Mouse (Mus musculus) heart, adult 18-20 months (tissue): ENCODE data around the gene Smg1. TPM values are rescaled to one million over a fixed set of nuclear protein-coding genes. Genes with fewer than 3 reads are reported as not detected.

Experiments used
- DNase-seq, 2 experiments: peaks; one replicate each; pipeline ENCODE4 v3.0.0; 2021 to 2022; ENCODE audit warnings: mixed read lengths in 1 of 2
- long read RNA-seq, 2 experiments: library from polyadenylated mRNA; stranded (forward); transcript quantifications; one replicate each; pipeline ENCODE4 v2.0.0; 2021
- total RNA-seq, 2 experiments: library from RNA; stranded (reverse); gene quantifications; 2 replicates each; pipeline ENCODE4 v1.2.3; 2021

The Smg1 gene
- 10 to 100 TPM; 33.4 to 39.3 TPM for total RNA-seq
- long read RNA-seq, experiment 1, partial matches to known transcripts: 2 of 4 reads
- long read RNA-seq, experiment 1, other reads (novel, unspliced or antisense): 2 of 4 reads
- long read RNA-seq, experiment 2: 0 reads

GRCm38 (mm10) chr7:118243453-118244385 lies at the start of gene Smg1:
Gene Smg1 (minus strand): TSS chr7:118243670.
- DNase-seq: peak; percentile 99

- peak in 1 of 2 experiments; percentile 29 for DNase-seq
Observed at GRCm38 (mm10) chr7:118283186-118283585, 39.7 kb upstream of the Smg1 start.

GRCm38 (mm10) chr7:118282543-118282942 lies 39.1 kb upstream of the Smg1 start:
- DNase-seq: no peak

- no peak for DNase-seq
Observed at GRCm38 (mm10) chr7:118279521-118279920, 36.1 kb upstream of the Smg1 start.

- peak; percentile 71 to 83 for DNase-seq
Observed at GRCm38 (mm10) chr7:118277335-118277910, 34.0 kb upstream of the Smg1 start.

GRCm38 (mm10) chr7:118276684-118277334 lies 33.3 kb upstream of the Smg1 start:
- no peak for DNase-seq

GRCm38 (mm10) chr7:118275265-118275664 lies 31.8 kb upstream of the Smg1 start:
- no peak for DNase-seq

- DNase-seq: no peak
Observed at GRCm38 (mm10) chr7:118274851-118275250, 31.4 kb upstream of the Smg1 start.

GRCm38 (mm10) chr7:118274169-118274568 lies 30.7 kb upstream of the Smg1 start:
- no peak for DNase-seq

- DNase-seq: peak; percentile 79 to 84
Observed at GRCm38 (mm10) chr7:118266099-118266498, 22.6 kb upstream of the Smg1 start.

GRCm38 (mm10) chr7:118263606-118264005 lies 20.1 kb upstream of the Smg1 start:
- DNase-seq: no peak

- DNase-seq: no peak
Observed at GRCm38 (mm10) chr7:118262409-118262808, 18.9 kb upstream of the Smg1 start.

GRCm38 (mm10) chr7:118259676-118260305 lies 16.3 kb upstream of the Smg1 start:
- DNase-seq: no peak

GRCm38 (mm10) chr7:118258451-118258850 lies 15.0 kb upstream of the Smg1 start:
- no peak for DNase-seq

GRCm38 (mm10) chr7:118256740-118257139 lies 13.3 kb upstream of the Smg1 start:
- DNase-seq: peak in 1 of 2 experiments; percentile 26

- peak; percentile 57 to 61 for DNase-seq
Observed at GRCm38 (mm10) chr7:118254460-118254859, 11.0 kb upstream of the Smg1 start.

GRCm38 (mm10) chr7:118254015-118254414 lies 10.5 kb upstream of the Smg1 start:
- DNase-seq: no peak

- peak in 1 of 2 experiments; percentile 27 for DNase-seq
Observed at GRCm38 (mm10) chr7:118252979-118253378, 9.5 kb upstream of the Smg1 start.

- peak; percentile 79 to 91 for DNase-seq
Observed at GRCm38 (mm10) chr7:118252349-118252748, 8.9 kb upstream of the Smg1 start.

GRCm38 (mm10) chr7:118251392-118252170 lies 8.1 kb upstream of the Smg1 start:
- DNase-seq: peak; percentile 62 to 72

- peak; percentile 47 to 48 for DNase-seq
Observed at GRCm38 (mm10) chr7:118250482-118251160, 7.2 kb upstream of the Smg1 start.
